Mouse (Mus musculus) WW6 (cell line): ENCODE data around the gene Yif1b.

Experiments
- DNase-seq: peaks from one replicate; pipeline ENCODE4 v3.0.0-alpha.2; 2013; ENCODE audit warnings: low read depth, low spot score

Yif1b gene

DNA sequence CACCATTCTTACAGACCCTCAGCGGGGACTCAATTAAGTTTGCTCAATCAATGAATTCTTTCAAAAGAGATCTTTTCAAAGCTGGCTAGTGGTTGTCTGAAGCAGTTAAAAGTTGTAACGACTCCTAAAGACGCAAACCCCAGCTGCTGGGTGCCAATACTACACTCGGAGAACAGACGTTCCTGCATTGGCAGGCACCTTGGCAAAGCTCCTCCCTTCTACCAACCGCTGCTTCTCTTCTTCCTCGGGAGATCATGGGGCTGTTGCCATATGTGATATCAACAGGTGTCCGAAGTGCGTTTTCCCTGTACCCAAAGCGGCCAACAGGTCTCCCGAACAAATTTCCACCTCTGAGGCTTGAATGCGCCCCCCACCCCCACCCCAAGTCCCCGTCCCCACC lies 42.7 kb downstream of the Yif1b start:
- DNase-seq: no peak

DNA sequence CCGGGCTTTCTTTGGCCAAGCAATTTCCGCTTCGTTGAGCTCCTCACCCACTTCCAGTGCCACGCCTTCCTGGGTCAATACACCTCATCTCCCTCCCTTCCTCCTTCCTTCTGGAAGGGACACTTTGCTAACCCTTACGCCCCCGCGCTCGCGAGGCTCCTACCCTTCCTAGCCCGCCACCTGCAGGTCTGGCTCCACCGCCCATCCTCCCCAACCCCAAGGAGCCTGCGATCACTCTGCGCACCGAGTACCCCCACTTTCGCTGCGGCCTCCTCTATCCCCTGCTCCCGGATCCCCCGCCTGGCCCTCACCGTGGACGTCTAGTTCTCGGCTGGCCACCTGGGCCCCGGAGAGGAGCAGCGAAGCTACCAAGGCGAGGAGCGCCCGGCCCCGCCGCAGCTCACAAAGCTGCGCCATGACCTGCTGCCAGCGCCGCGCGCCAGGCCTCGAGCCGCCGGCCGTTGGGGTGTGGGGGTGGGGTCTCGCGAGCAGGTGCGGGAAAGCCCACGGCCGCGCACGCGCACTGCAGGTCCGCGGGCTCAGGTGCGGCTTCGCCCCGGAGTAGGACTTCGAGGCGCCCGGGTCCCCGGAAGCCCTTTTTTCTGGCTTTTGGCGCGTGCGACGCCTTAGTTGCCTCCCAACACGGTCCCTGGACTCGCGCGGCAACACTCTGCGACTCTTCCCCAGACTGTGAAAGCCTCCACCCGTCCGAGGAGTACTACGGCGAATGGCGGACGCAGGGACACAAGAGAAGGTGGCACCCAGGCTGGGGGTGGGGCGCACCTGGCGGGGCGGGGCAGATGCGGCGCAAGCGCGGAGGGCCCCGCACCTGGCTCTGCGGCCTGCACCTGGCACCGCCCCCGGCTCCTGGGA lies 43.3 kb downstream of the Yif1b start, which contains the start of gene Spint2:
Gene Spint2 (minus strand): TSS at position 712 of the 873 bp plus-strand sequence.
- peak; percentile 75 for DNase-seq

DNA sequence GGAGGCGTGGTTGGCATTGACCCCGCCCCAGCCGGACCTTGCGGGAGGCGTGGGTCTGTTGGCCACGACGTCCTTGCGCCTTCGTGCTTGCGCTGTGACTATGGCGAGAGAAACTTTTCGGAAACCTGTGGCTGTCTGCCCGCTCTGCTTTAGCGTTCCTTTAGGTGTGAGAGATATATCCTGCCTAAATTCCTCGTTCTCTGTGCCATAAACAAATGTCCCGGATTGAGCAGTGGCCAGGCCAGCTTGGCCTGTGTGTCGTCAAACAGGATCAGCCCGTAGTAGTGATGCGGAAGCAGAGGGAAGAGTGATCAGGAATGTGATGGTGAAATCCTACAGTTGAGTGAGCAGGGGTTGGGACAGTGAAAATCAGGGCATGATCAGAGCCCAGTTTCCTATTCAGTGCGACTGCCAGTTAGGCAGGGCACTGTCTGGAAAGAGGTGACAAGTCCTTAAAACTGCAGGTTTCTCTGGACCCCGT lies 44.0 kb downstream of the Yif1b start:
- no peak for DNase-seq

- no peak for DNase-seq
Measured at GRCm38 (mm10) chr7:29283876-29284275, 45.7 kb downstream of the Yif1b start.

DNA sequence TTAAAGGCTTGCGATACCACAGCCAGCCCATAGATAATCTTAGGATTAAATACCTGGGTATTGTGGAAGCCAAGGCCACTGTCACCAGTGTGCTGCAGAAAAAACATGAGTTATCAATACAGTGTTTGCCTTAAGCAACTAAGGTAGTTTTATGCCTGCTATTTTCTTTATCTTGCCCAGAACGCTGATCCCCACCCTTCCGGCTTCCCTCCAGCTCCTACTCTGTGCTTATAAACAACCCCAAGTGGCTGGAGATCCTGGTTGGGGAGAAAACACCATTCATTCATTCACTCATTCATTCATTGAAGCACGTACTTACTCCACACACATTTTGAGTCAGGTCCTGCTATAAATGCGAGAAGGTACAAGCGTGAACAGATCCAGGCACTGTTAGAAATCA lies 46.4 kb downstream of the Yif1b start:
- no peak for DNase-seq

DNA sequence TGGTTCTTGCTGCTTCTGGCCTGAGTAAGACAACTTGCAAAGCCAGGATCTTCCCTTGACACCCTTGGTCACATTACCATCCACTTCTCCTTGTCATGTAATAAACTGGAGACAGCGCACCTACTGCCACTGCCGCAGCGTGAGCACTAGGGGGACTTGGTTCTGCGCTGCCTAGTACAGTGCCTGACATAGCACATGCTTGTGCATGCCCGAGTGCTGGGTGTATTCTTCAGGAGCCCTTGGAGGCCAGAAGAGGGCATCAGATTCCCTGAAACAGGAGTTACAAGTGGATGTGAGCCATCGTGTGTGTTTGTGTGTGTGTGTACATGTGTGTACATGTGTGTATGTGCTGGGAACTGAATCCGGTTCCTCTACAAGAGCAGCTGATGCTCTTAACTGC lies 49.4 kb downstream of the Yif1b start:
- DNase-seq: no peak

GRCm38 (mm10) chr7:29288079-29288478 lies 50.0 kb downstream of the Yif1b start:
- DNase-seq: no peak

DNA sequence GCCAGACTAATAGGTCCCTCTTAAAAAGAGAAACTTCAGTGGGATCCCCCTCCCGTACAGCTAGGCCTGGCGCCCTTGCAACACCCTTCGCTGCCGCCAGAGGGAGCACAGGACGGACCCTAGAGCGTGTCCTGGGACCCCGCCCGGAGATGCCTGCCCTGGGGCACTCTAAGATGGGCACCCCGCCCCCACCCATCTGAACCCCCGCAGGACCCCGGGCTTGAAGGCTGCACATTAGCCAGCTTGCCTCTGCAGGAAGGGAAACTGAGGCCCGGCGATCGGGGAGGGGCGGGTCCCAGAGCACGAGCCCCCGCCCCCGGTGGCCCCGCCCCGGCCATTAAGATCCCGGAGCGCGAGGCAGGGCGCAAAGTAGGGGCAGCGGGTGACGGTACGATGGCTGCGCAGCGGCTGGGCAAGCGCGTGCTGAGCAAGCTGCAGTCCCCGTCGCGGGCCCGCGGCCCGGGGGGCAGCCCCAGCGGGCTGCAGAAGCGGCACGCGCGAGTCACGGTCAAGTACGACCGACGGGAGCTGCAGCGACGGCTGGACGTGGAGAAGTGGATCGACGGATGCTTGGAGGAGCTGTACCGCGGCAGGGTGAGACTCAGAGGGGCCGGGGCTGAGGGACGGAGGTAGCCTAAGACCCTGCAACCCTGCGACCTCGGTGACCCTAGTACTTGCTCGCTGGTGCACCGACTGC lies 51.0 kb downstream of the Yif1b start, which contains the start of gene Ppp1r14a:
Gene Ppp1r14a (plus strand): TSS at position 367 of the 697 bp plus-strand sequence.
- no peak for DNase-seq

DNA sequence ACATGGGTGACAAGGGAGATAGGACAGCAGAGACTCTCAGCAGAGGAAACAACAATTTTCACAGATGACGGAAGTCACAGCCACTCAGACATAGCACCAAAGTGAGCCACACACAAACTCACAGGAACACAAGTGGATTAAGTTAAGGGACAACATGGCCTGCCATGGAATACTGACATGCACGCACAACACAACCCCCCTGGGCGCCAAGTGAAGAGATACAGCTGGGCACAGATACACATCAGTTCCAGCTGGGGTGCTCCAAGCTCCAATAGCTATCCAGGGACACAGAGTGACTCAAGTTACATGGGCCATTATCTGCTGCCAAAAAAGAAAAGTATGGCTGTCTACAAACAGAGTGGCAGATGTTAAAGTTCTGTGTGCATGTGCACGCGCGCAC lies 51.7 kb downstream of the Yif1b start:
- no peak for DNase-seq

GRCm38 (mm10) chr7:29290691-29291485 lies 52.8 kb downstream of the Yif1b start:
- no peak for DNase-seq

DNA sequence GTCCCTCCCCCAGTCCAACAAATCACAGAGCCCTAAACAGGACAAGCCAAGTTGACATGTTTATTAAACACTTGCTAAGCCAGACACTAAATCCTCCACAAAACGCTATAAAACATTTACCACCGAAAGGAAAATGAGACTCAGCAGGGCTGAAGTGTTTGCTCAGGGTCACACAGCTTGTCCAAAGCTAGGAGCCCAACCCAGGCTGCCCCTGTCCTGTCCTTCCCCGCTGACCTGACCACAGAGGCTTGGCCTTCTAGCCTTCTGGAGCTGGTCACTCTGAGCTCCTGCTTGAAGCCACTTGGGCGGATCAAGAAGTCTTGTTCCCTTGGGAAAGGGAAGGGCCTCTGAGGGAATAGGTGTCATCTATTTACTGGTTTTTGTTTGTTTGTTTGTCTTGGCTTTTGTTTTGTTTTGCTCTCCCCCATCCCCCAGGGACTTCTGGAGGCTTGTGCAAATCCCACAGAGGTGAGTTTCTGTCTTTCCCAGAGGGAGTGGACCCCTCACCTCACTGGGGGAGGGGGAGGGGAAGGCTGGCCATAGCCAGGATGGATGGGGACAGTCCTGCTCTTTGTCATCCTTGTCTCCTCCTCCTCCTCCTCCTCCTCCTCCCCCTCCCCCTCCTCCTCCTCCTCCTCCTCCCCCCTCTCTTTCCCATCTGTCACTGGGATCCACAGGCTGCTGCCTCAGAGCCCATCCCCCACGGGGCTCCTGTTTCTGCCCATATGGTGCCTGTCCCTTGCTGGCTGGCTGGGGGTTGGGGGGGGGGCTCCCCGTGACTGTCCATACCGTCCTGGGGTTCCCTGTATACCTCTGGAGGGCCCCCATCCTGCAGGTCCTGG lies 53.7 kb downstream of the Yif1b start:
- no peak for DNase-seq

DNA sequence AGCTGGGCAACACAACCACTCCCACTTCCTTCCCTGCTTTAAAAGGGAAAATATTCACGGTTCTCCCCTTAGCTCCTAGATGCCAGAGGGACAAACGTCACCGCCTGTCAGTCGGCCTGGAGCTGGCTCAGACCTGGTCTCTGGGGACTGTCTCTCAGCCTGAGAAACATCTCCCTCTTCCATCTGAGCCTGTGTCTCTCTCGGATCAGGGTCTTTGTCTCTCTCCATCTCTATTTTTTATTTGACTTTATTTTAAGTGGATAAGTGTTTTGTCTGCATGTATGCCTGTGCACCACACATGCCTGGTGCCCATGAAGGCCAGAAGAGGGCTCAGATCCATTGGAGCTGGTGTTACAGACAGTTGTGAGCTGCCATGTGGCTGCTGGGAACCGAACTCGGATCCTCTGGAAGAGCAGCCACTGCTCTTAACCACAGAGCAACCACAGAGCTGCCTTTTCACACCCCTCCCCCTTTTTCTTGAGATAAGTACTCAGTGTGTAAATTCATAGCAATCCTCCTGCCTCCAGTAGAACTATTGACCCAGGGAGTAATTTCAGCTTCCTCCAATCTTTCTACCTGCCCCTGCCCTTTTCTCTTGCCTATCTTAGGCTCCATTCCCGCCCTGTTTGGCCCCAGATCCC lies 54.4 kb downstream of the Yif1b start:
- no peak for DNase-seq

GRCm38 (mm10) chr7:29293131-29294065 lies 55.3 kb downstream of the Yif1b start:
- no peak for DNase-seq

DNA sequence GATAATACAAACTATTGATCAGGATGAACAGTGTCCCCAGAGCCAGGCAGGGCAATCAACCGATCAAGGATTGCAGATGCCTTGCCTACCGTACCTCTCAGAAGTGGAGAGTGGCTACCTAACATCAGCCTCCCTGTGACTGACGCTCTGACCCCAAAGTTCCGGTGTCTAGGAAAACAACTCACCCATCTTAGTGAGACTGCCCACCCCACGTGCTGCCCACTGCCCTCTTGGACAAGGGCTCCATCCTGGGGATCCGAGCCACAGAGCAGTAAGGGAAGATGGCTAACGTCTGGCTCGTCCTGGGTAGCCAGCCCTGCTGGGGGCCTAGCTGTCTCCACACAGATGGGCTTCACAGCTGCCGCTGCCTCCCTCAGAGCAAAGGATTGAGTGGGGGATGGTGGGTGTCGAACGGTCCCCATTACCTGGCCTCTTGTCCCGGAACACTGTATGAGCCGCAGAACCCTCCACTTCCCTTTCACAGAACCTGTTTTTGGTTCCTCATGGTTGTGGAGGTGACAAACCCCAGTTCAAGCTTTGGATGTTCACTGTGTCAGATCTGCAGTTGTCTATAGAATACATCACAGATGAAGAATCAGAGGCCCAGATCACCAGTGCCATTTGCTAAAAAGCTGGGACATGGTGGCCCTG lies 56.1 kb downstream of the Yif1b start:
- no peak for DNase-seq

GRCm38 (mm10) chr7:29295861-29296647 lies 57.9 kb downstream of the Yif1b start:
- DNase-seq: no peak

DNA sequence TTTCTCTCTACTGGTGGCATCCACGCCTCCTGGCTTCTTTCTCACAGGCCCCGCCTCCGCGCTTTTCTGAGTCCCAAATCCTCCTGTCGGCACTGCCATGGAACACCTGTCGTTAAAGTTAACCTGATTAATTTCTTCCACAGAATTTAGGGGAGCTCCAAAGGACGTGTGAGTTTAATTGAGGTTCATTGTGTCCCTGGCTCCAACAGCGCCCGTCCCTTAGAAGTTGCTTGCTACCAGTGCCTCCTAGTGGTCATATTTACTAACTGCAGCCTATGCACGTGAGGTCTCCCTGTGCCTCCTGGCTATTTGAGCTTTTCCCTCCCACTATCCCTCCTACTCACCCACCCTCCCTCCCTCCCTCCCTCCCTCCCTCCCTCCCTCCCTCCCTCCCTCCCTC lies 58.9 kb downstream of the Yif1b start:
- DNase-seq: no peak
